Mouse (Mus musculus): ENCODE measurements around the gene Unkl. TPM values are rescaled to one million over a fixed set of nuclear protein-coding genes. Genes with fewer than 3 reads are reported as not detected.

Unkl gene
- polyA plus RNA-seq, 1 experiment from 2014 or later: 9.7 TPM

GRCm38 (mm10) chr17:25184129-25184691, 4.0 kb upstream of the Unkl start, which contains the start of gene BC003965:
Gene BC003965 (plus strand): TSS chr17:25184554.
- peak within 1 kb of the TSS; percentile 96 for H3K4me3 ChIP-seq
- under 1% methylated on average over 50 of the region's 50 CpGs for WGBS
- peak within 1 kb of the TSS; percentile 93 for H3K27ac ChIP-seq
- peak; percentile 70 for ATAC-seq (ENCODE audit: insufficient number of reproducible peaks, insufficient read depth, low FRiP score, low TSS enrichment, low read depth)
- H3K36me3 ChIP-seq: no peaks in the 10 kb centered on the region
- H3K9me3 ChIP-seq: no peaks in the 10 kb centered on the region
- H3K4me1 ChIP-seq: peaks cover 26% of the 10 kb centered on the region
- H3K9ac ChIP-seq: peak within 1 kb of the TSS; percentile 91
- peaks cover 10% of the 10 kb centered on the region; the same call in 1 of the 2 replicates for H3K27me3 ChIP-seq
- H3K4me2 ChIP-seq: peak within 1 kb of the TSS; percentile 99

- Histone ChIP-seq H3K4me3 (peak overlapping the region; percentile 96), H3K27me3 (peaks cover 10% of the 10 kb centered on the region; the same call in 1 of the 2 replicates), H3K27ac (peak overlapping the region; percentile 93), H3K36me3 (no peaks in the 10 kb centered on the region), H3K4me1 (peaks cover 33% of the 10 kb centered on the region), H3K9me3 (no peaks in the 10 kb centered on the region), H3K9ac (peak overlapping the region; percentile 91), H3K4me2 (peak overlapping the region; percentile 99)
- no peak for ATAC-seq (ENCODE audit: insufficient number of reproducible peaks, insufficient read depth, low FRiP score, low TSS enrichment, low read depth)
- WGBS: 6% methylated on average over 17 of the region's 17 CpGs
Measured at GRCm38 (mm10) chr17:25184961-25185360, 3.2 kb upstream of the Unkl start.

GRCm38 (mm10) chr17:25187784-25188149, 430 bp upstream of the Unkl start:
- Histone ChIP-seq H3K4me2 (peak overlapping the region; percentile 89), H3K4me1 (peaks cover 37% of the 10 kb centered on the region), H3K4me3 (peak overlapping the region; percentile 99), H3K9me3 (no peaks in the 10 kb centered on the region), H3K9ac (peak overlapping the region; percentile 91), H3K36me3 (peaks cover 17% of the 10 kb centered on the region), H3K27ac (peak overlapping the region; percentile 86), H3K27me3 (no peaks in the 10 kb centered on the region)
- 5% methylated on average over 11 of the region's 11 CpGs for WGBS
- ATAC-seq (ENCODE audit: insufficient number of reproducible peaks, insufficient read depth, low FRiP score, low TSS enrichment, low read depth): no peak

- Histone ChIP-seq H3K4me1 (peaks cover 31% of the 10 kb centered on the region), H3K27ac (peak overlapping the region; percentile 86; the same call in 1 of the 2 replicates), H3K4me3 (peak overlapping the region; percentile 99), H3K27me3 (no peaks in the 10 kb centered on the region), H3K4me2 (peak overlapping the region; percentile 89), H3K9ac (peak overlapping the region; percentile 91), H3K9me3 (no peaks in the 10 kb centered on the region), H3K36me3 (peaks cover 29% of the 10 kb centered on the region)
- 5% methylated on average over 16 of the region's 16 CpGs for WGBS
- no peak for ATAC-seq (ENCODE audit: insufficient number of reproducible peaks, insufficient read depth, low FRiP score, low TSS enrichment, low read depth)
Measured at GRCm38 (mm10) chr17:25189091-25189490, 894 bp downstream of the Unkl start.

- Histone ChIP-seq H3K27ac (no peak overlapping the region), H3K4me2 (no peak overlapping the region), H3K9me3 (no peaks in the 10 kb centered on the region), H3K27me3 (no peaks in the 10 kb centered on the region), H3K4me3 (no peak overlapping the region), H3K9ac (no peak overlapping the region), H3K4me1 (no peaks in the 10 kb centered on the region), H3K36me3 (peaks cover 84% of the 10 kb centered on the region)
- ATAC-seq (ENCODE audit: insufficient number of reproducible peaks, insufficient read depth, low FRiP score, low TSS enrichment, low read depth): no peak
- 87% methylated on average over 4 of the region's 4 CpGs for WGBS
Measured at GRCm38 (mm10) chr17:25202401-25202800, 14.2 kb downstream of the Unkl start.

- Histone ChIP-seq H3K4me2 (no peak overlapping the region), H3K9ac (no peak overlapping the region), H3K36me3 (peaks cover 92% of the 10 kb centered on the region), H3K4me3 (no peak overlapping the region), H3K27ac (no peak overlapping the region), H3K27me3 (no peaks in the 10 kb centered on the region), H3K4me1 (no peaks in the 10 kb centered on the region), H3K9me3 (no peaks in the 10 kb centered on the region)
- ATAC-seq (ENCODE audit: insufficient number of reproducible peaks, insufficient read depth, low FRiP score, low TSS enrichment, low read depth): no peak
- 94% methylated on average over 4 of the region's 4 CpGs for WGBS
Measured at GRCm38 (mm10) chr17:25210006-25210405, 21.8 kb downstream of the Unkl start.

- no peak overlapping the region for H3K9ac ChIP-seq
- no peak overlapping the region for H3K27ac ChIP-seq
- 90% methylated on average over 15 of the region's 15 CpGs for WGBS
- H3K27me3 ChIP-seq: no peaks in the 10 kb centered on the region
- no peak for ATAC-seq (ENCODE audit: insufficient number of reproducible peaks, insufficient read depth, low FRiP score, low TSS enrichment, low read depth)
- peaks cover 94% of the 10 kb centered on the region for H3K36me3 ChIP-seq
- H3K4me1 ChIP-seq: no peaks in the 10 kb centered on the region
- no peak overlapping the region for H3K4me3 ChIP-seq
- no peak overlapping the region for H3K4me2 ChIP-seq
- H3K9me3 ChIP-seq: no peaks in the 10 kb centered on the region
Measured at GRCm38 (mm10) chr17:25210680-25211466, 22.7 kb downstream of the Unkl start.

- no peak for ATAC-seq (ENCODE audit: insufficient number of reproducible peaks, insufficient read depth, low FRiP score, low TSS enrichment, low read depth)
- no peaks in the 10 kb centered on the region for H3K27me3 ChIP-seq
- peaks cover 96% of the 10 kb centered on the region for H3K36me3 ChIP-seq
- H3K9ac ChIP-seq: no peak overlapping the region
- H3K4me2 ChIP-seq: no peak overlapping the region
- H3K9me3 ChIP-seq: no peaks in the 10 kb centered on the region
- H3K4me1 ChIP-seq: no peaks in the 10 kb centered on the region
- 87% methylated on average over 4 of the region's 4 CpGs for WGBS
- H3K4me3 ChIP-seq: no peak overlapping the region
- no peak overlapping the region for H3K27ac ChIP-seq
Measured at GRCm38 (mm10) chr17:25211705-25212104, 23.5 kb downstream of the Unkl start.

GRCm38 (mm10) chr17:25215431-25215830, 27.2 kb downstream of the Unkl start:
- Histone ChIP-seq H3K4me1 (no peaks in the 10 kb centered on the region), H3K27me3 (no peaks in the 10 kb centered on the region), H3K9ac (no peak overlapping the region), H3K36me3 (peaks cover 91% of the 10 kb centered on the region), H3K9me3 (no peaks in the 10 kb centered on the region), H3K4me2 (no peak overlapping the region), H3K27ac (no peak overlapping the region), H3K4me3 (no peak overlapping the region)
- WGBS: 80% methylated on average over 3 of the region's 3 CpGs
- ATAC-seq (ENCODE audit: insufficient number of reproducible peaks, insufficient read depth, low FRiP score, low TSS enrichment, low read depth): no peak

- 84% methylated on average over 9 of the region's 9 CpGs for WGBS
- H3K36me3 ChIP-seq: peaks cover 68% of the 10 kb centered on the region
- ATAC-seq (ENCODE audit: insufficient number of reproducible peaks, insufficient read depth, low FRiP score, low TSS enrichment, low read depth): no peak
Measured at GRCm38 (mm10) chr17:25218967-25219366, 30.8 kb downstream of the Unkl start.

GRCm38 (mm10) chr17:25219492-25220295, 31.5 kb downstream of the Unkl start:
- Histone ChIP-seq H3K27ac (no peak overlapping the region), H3K36me3 (peaks cover 66% of the 10 kb centered on the region), H3K9ac (no peak overlapping the region), H3K4me3 (no peak overlapping the region), H3K9me3 (no peaks in the 10 kb centered on the region), H3K4me1 (peaks cover 19% of the 10 kb centered on the region), H3K4me2 (no peak overlapping the region), H3K27me3 (no peaks in the 10 kb centered on the region)
- 88% methylated on average over 15 of the region's 15 CpGs for WGBS
- no peak for ATAC-seq (ENCODE audit: insufficient number of reproducible peaks, insufficient read depth, low FRiP score, low TSS enrichment, low read depth)

More at GRCm38 (mm10) chr17:25218967-25219366, 30.8 kb downstream of the Unkl start:
- Histone ChIP-seq H3K4me3 (no peak overlapping the region), H3K9ac (no peak overlapping the region), H3K4me2 (no peak overlapping the region), H3K9me3 (no peaks in the 10 kb centered on the region), H3K27ac (no peak overlapping the region), H3K4me1 (peaks cover 19% of the 10 kb centered on the region), H3K27me3 (no peaks in the 10 kb centered on the region)
